Mouse (Mus musculus) thymus, adult 18-20 months (tissue): ENCODE data around the gene Tmcc3.

Experiments
- DNase-seq, 2 experiments: peaks; one replicate each; pipeline ENCODE4 v3.0.0; 2022; ENCODE audit warnings: mixed read lengths in 2 of 2

The Tmcc3 gene

DNA sequence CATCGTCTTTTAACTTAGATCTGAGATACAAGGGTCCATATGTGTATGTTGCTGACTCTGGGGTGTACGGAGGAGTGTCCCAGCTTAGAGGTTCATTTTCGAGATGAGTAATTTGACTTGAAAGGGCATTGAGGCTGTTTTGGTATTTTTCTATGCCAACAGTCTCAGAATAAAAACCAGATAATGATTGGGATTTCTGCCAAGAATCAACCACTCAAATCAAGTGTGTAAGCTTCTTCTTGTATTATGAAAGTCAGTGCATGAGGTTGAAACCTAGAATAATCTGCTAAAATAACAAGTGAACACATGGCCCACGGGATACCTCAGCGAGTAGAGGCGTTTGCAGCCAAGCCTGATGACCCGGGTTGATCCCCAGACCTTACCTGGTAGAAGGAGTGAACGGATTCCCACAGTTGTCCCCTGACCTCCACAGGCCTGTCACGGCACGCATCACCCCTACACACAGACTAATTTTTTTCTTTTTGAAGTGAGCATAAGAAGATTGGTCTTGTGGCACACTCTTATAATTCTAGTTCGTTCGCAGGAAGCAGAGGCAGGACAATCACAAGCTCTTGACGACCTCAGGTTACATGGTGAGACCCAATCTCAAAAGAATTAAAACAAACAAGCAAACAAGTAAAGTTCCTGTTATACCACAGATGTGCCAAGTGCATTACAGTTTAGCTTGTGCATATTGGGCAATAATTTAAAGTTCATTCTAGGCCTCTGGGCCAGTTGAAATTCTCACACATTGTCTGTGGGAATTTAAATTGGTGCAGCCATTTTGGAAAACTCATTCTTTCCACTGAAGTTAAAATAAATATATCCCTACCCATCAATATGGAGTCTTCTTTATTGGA lies 165.8 kb downstream of the Tmcc3 start:
- DNase-seq, result no peak

GRCm38 (mm10) chr10:94479646-94480045 lies 167.9 kb downstream of the Tmcc3 start:
- DNase-seq, result no peak

DNA sequence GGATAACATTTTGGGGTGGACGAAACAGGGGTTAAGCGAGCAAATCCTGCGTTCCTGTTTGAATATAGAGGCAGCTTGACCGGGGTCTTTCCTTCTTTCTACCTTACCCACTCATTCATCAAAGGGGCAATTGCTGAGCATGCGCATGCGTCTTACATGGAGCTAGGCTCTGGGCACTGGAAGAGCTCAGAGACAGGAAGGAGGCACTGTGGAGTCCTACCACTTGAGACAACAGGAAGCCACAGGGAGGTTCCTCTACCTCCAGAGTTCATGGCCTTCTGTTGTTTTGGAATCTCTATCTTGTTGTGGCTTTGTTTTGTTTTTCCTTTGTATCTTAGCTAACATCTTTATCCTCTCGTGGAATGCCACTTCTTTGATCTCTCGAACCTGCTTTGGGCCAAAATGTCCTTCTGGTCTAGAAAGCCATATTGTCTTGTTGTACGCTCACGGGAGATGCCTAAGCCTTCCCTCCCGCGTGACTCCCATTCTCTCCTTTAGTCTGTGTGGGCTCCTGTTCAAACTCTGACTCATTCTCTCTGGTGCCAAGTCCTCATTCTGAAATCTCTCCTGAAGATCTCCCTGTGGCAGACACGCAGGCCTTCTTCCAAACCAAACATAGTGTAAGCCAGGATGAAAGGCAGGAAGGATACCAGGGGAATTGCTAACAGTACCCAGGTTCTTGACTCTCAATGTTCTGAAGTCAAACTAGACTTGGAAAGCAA lies 168.8 kb downstream of the Tmcc3 start:
- no peak for DNase-seq

DNA sequence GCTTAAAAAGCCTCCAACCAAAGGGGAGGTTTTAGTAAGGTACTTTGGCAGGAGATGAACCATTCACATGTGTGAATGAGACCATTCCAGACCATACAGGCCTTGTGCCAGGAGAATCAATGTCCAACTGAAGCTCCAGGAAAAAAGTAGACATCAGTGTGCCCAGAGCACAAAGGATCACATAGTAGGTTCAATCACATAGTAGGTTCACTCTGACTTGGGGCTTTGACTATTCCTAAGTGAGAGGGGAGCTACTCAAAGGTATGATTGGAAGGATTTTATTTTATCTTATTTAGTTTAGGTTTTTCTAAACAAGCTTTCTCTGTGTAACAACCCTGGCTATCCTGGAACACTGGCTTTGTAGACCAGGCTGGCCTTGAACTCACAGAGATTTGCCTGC lies 169.9 kb downstream of the Tmcc3 start:
- no peak for DNase-seq

- no peak for DNase-seq
Observed at GRCm38 (mm10) chr10:94486179-94486578, 174.4 kb downstream of the Tmcc3 start.

DNA sequence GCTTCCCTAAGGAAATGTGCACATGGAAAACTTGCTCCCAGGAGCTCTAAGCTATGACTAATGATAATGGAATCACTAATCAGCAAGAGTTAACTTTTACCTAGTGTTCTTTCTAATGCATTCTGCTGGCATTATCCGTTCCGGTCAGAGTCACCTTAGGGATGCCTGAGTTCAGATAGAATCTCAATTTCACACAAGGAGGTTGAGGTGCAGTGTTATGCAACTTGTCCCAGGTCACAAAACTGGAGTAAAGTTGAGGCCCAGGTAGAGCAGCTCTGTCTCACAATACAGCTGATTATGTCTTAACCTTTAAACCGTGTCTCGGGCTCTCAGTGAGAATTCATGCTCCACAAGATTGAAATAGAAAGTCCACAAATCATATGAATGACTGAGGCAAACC lies 177.8 kb downstream of the Tmcc3 start:
- no peak for DNase-seq

DNA sequence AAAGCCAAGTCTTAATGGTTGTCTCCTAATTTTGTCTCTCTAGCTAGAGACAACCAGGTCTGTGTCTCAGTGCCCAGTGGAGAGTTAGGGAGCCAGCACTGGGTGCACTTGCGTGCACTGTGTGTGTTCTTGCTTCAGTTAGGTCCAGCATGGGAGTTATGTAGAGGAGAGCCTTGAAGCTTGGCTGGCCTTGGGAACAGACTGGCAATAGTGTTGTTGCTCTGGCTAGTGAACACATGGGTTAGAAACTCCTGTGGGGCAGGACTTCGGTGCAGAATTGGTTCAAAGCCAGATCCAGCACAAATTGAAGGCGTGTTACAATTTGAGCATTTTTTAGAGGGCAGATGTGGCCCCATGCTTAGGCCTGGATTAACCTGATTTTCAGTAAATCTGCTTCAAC lies 179.3 kb downstream of the Tmcc3 start:
- no peak for DNase-seq

DNA sequence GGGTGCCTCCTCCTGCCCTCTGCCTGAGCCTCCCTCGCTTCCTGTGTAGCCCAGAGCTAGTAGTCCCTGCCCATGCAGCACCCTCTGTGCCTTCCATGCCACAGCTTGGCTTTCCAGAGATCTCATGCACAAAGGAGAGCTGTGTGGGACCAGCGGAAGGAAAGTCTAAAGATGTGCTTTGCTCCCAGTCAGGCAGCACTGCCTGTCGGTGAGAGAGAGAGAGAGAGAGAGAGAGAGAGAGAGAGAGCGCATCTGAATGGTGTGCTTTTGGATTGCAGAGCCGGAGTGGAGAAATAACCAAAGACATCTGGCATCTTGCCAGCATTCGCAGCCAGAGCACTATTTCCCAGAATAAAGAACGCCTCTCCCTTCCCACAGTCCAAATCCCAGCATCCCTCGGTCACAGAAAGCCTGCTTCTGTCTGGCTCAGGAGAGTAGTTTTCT lies 182.7 kb downstream of the Tmcc3 start:
- DNase-seq, result no peak

- no peak for DNase-seq
Observed at GRCm38 (mm10) chr10:94495496-94496235, 183.9 kb downstream of the Tmcc3 start.

DNA sequence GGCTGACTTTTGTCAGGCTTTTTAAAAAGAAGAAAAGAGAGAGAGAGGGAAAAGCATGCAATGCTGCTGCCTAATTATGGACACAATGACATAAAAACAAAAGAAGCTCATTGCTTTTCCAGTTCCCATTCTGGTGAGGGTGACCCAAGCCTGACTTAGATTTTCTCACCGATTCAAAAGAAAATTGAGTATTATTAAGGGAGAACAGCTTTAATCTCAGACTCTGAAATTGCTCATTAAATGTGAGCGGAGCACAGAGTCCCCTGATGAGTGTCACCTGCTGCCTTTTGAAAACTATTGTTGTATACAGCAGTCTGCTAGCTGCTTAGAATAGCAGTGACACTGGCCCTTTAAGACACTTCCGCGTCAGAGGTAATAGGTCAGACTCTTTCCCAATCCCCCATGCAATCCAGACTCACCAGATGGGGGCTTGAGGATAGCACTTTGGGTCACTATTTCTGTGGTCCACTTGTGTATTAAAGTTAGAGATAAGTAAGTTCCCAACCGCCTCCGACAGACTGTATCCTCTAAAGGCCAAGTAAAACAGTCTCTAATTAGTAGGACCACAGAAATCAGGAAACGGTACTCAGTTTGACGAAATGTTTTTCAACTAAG lies 185.2 kb downstream of the Tmcc3 start:
- DNase-seq, result no peak

DNA sequence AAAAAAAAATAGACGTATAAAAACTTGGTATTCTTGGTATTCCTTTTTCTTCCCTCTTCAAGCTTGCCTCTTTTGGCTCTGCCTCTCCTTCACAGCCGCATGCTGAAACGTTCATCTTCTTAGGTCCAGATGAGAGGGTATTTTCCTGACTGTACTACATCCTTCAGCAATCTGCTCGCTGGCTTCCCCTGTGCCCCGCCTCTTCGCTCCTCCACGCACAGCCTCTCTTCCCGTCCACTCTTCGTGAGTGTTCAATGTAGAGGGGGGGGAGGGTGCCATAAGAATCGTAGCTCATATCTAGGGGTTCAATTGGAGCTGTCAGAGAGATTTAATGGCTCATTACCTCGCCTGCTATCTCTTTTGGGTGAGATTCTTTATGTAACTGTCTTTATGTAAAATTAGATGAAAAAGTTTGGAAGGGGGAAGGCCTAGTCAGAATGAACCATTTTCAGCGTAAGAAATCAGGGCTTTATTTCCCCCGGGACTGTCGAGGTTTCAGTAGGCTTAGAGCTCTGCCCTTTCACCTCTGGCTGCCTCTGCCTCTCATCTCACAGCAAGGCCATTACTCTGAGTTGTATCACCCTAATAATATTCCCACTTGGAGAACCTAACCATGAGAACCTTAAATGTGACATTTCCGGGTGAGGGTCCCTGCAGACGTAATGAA lies 188.6 kb downstream of the Tmcc3 start:
- DNase-seq, result no peak

DNA sequence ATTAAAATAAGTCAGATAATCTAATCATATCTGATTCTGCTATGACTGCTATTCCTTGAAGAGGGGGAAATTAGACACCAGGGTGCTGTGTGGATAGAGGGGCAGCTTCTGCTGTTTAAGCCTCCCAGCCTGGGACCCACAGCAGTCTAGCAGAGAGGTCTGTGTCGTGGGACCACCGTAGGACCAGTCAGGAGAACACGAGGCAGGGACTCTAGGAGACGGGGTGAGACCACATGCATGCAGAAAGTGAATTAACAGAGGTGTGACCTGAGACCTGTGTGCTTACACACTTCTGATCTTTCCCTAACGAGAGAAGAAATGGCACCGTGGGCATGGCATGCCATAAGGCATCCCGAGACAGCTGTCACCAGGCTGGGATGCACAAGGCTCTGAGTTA lies 189.1 kb downstream of the Tmcc3 start:
- no peak for DNase-seq

- DNase-seq, result no peak
Observed at GRCm38 (mm10) chr10:94501796-94502195, 190.0 kb downstream of the Tmcc3 start.

DNA sequence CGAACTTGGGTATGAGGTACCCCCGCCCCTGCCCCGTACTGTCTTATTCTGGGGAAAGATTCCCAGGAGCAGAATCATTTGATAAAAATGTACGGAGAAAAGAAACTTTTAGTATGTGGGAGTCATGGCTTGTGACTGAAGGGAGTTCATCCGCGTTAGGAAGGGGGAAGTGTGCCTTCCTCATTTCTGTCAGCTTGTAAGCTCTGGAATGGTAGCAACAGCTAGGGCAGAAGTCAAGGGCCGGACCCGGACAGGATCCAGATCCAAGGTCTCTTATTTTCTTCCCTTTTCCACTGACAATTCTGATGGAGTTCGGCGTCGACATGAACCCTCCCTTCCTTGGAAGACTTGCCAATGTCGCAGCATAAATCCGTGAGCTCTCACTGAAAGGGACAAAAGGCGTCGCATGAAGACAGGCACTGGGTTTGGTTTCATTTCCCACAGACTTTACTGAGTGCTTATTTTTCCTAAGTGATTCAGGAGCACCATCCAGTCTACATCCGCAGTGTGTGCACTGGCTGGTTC lies 193.6 kb downstream of the Tmcc3 start:
- no peak for DNase-seq

DNA sequence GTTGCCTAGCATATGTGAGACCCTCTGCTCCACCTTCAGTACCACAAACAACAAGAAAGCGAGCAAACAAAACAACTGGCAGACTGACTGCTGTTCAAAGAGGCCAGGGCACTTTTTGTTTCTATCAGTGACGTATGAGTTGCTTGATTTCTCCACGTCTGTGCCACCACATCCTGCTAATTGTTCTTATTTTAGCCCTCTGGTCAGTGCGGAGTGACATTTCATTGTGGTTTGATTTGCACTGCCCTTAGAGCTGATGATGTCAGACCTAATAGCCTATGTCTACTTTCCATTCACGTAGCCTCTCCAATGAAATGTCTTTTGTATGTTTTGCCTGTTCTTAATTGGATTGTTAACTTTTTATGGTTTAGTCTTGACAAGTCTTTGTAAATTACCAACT lies 197.1 kb downstream of the Tmcc3 start:
- DNase-seq, result no peak

DNA sequence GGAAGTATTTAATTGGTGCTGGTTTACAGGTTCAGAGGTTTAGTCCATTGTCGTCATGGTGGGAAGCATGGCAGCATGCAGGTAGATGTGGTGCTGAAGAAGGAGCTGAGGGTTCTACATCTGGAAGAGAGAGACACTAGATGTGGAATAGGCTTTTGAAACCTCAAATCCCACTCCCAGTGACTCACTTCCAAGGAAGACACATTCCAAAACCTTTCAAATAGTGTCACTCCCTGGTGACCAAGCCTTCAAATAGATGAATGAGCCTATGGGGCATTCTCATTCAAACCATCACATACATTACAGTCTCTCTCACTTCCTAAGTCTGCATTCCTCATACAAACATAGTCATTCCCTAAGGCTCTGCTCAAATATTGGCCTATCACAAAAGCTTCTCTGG lies 201.0 kb downstream of the Tmcc3 start:
- no peak for DNase-seq

DNA sequence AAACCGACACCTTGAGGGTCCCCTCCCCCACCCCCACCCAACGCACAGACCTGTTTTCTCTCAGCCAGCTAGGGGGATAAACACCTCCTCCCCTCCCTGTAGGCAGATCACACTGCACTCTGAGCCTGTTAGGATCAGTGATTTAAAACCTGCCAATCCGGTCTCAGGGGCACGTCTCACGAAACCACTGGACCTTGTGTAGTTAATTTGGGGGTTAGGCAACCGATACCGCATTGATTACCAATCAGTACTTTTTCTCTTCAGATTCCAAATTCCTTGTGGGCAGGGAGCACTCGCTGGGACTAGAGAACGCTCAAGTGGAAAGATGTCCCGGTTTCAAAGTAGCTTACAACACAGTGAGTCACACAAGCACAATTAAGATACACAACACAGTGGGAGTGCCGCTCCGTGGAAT lies 202.3 kb downstream of the Tmcc3 start:
- no peak for DNase-seq

- DNase-seq, result peak; percentile 77 to 78
Observed at GRCm38 (mm10) chr10:94514506-94515178, 202.9 kb downstream of the Tmcc3 start.

DNA sequence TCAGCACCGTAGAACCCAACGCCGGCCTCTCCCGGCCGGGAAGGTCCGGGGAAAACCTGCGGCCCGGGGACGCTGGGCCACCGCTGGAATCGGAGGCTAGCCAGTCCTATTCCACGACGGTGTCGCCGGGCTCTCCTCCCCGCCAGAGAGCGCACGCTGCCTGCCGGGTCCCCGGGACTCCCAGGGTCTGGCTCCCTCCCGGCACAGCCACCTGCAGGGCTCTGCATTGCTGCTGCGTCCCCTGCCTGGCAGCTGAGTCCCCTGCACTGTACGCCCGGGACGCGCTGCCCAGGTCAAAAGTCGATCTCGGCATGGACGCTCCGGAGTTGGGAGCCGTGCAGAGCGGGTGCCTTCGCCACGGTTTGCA lies 203.4 kb downstream of the Tmcc3 start:
- peak; percentile 78 for DNase-seq

GRCm38 (mm10) chr10:94515583-94515982 lies 203.8 kb downstream of the Tmcc3 start:
- no peak for DNase-seq

GRCm38 (mm10) chr10:94519887-94520286 lies 208.1 kb downstream of the Tmcc3 start:
- DNase-seq, result no peak
